ENCODE assay signal across 16 mouse cellular contexts in the genomic region with DNA sequence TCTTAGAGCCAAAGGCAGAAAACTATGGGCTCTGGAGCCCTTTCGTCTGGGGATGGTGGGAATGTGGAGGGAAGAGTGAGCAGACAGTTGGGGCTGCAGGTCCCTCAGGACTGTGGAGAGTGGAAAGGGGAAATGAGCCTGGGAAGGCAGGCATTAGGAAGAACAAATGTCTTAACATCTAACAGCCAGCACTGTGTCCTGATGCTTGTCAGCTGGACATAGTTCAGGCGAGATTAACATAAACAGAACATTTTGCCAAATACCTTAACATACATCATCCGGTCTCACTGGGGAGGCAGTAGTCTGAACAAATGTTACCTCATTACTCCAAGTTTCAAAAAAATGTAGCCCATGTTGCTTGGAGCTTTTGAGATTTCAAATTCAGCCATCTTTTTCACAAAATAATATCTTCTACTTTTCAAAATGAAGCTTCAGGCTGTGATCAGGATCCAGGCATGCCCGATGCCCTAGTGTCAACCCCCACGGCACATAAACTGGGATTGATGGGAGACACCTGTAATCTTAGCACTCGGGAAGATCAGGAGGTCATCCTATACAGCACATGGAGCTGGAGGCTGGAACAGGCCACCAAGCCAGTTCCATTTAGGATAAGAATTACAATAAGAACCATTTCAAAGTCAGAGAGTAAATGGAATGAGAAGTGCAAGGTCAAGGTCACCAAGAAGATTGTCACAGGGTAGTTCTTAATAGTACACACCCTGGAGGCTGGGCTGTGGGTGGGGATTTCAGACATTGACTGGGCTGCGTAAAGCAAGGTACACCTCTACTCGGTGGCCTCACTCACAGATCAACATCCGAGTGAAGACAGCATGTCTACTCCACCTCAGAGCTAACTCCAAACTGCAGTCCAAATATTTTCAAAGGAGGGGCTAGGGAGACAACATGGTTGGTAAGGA. TPM values are rescaled to one million over a fixed set of nuclear protein-coding genes. Genes with fewer than 3 reads are reported as not detected.
DNase-seq lines count a peak whose midpoint lies in the region; ATAC-seq and TF ChIP-seq lines count a peak whose summit lies in the region.
"Had no signal": no experiment of that assay in that cellular context is flagged by ENCODE, and none has a peak within 500 bp of the region (broad histone marks: within the 10 kb centered on the region; RNA-seq: fewer than 3 reads in every experiment).

No protein-coding gene starts in this region.

- ATAC-seq in lung, embryonic 16.5 days (ENCODE audit: low read depth) = peak; percentile 71
- ATAC-seq in intestine, embryonic 16.5 days = peak; percentile 70

- H3K36me3 ChIP-seq in lung, embryonic 16.5 days (ENCODE audit: control insufficient read depth, insufficient read depth, low read length) = no peaks in the 10 kb centered on the region
- H3K36me3 ChIP-seq in intestine, embryonic 16.5 days (ENCODE audit: control insufficient read depth, insufficient read depth, low read length) = no peaks in the 10 kb centered on the region
- H3K36me3 ChIP-seq: embryonic facial prominence, embryonic 15.5 days; forebrain, embryonic 12.5 days; midbrain, embryonic 10.5 days had no signal

- no peak overlapping the region for H3K4me2 ChIP-seq in lung, embryonic 16.5 days (ENCODE audit: low read depth, low read length)
- no peak overlapping the region for H3K4me2 ChIP-seq in intestine, embryonic 16.5 days (ENCODE audit: low read depth, low read length)
- H3K4me2 ChIP-seq: embryonic facial prominence, embryonic 15.5 days; forebrain, embryonic 12.5 days had no signal

- H3K4me3 ChIP-seq in lung, embryonic 16.5 days (ENCODE audit: low read length) = no peak overlapping the region
- no peak overlapping the region for H3K4me3 ChIP-seq in intestine, embryonic 16.5 days (ENCODE audit: low read length)
- H3K4me3 ChIP-seq in olfactory bulb, adult 2 months (ENCODE audit: insufficient read depth, low read depth, low read length) = no peak overlapping the region
- H3K4me3 ChIP-seq: embryonic facial prominence, embryonic 15.5 days; forebrain, embryonic 12.5 days; midbrain, embryonic 10.5 days; myocyte had no signal

- H3K9ac ChIP-seq in lung, embryonic 16.5 days (ENCODE audit: low read length) = no peak overlapping the region
- H3K9ac ChIP-seq in intestine, embryonic 16.5 days (ENCODE audit: low read depth, low read length) = no peak overlapping the region
- H3K9ac ChIP-seq: embryonic facial prominence, embryonic 15.5 days; forebrain, embryonic 12.5 days; liver, embryonic 14.5 days had no signal

- no peaks in the 10 kb centered on the region for H3K27me3 ChIP-seq in lung, embryonic 16.5 days (ENCODE audit: control insufficient read depth, insufficient read depth, low read depth, low read length)
- no peaks in the 10 kb centered on the region for H3K27me3 ChIP-seq in intestine, embryonic 16.5 days (replicated peaks; ENCODE audit: control insufficient read depth, insufficient read depth, low read length)
- H3K27me3 ChIP-seq: embryonic facial prominence, embryonic 15.5 days; forebrain, embryonic 12.5 days had no signal

- no peak for TF ChIP-seq CTCF in olfactory bulb, adult 2 months (IDR thresholded peaks at IDR 0.05; ENCODE audit: insufficient read depth, low read depth, low read length)

- TF ChIP-seq POLR2A in olfactory bulb, adult 2 months (IDR thresholded peaks at IDR 0.05; ENCODE audit: insufficient read depth, low read depth, low read length) = no peak

- H3K9me3 ChIP-seq in lung, embryonic 16.5 days (ENCODE audit: control insufficient read depth, low read length) = no peaks in the 10 kb centered on the region
- no peaks in the 10 kb centered on the region for H3K9me3 ChIP-seq in intestine, embryonic 16.5 days (ENCODE audit: control insufficient read depth, low read length)
- H3K9me3 ChIP-seq: embryonic facial prominence, embryonic 15.5 days; forebrain, embryonic 12.5 days; midbrain, embryonic 10.5 days had no signal

- no peak overlapping the region for H3K27ac ChIP-seq in lung, embryonic 16.5 days (ENCODE audit: low read length)
- peak overlapping the region; percentile 90 for H3K27ac ChIP-seq in intestine, embryonic 16.5 days (ENCODE audit: low read length)
- H3K27ac ChIP-seq in olfactory bulb, adult 2 months (ENCODE audit: insufficient read depth, low read depth, low read length) = peak overlapping the region; percentile 29; the same call in 1 of the 2 replicates
- H3K27ac ChIP-seq: embryonic facial prominence, embryonic 15.5 days; forebrain, embryonic 12.5 days; liver, embryonic 14.5 days; midbrain, embryonic 10.5 days had no signal

- intact Hi-C loops in heart, postnatal 25 days (cut with DNase I) = no loop called here

- DNase-seq in heart, adult 11 months = peak; percentile 80
- DNase-seq in heart, postnatal 25 days (ENCODE audit: low spot score) = no peak
- DNase-seq in lung, postnatal 25 days (ENCODE audit: low spot score) = no peak
- DNase-seq in right cerebral cortex, postnatal 10 days (ENCODE audit: low spot score in 2 of 2) = no peak
- no peak for DNase-seq in thymus, postnatal 10 days (ENCODE audit: low spot score in 2 of 2)
- DNase-seq: cerebellum, adult 11-12 months; heart, postnatal 36 days; right cerebral cortex, postnatal 4 days had no signal

- H3K4me1 ChIP-seq in lung, embryonic 16.5 days (replicated peaks; ENCODE audit: control insufficient read depth, insufficient read depth, low read length) = peaks cover 4% of the 10 kb centered on the region; the same call in 1 of the 2 replicates
- H3K4me1 ChIP-seq in intestine, embryonic 16.5 days (ENCODE audit: control insufficient read depth, insufficient read depth, low read length) = peaks cover 17% of the 10 kb centered on the region
- peaks cover 17% of the 10 kb centered on the region for H3K4me1 ChIP-seq in olfactory bulb, adult 2 months (ENCODE audit: control insufficient read depth, insufficient read depth, low read length)
- H3K4me1 ChIP-seq: midbrain, embryonic 10.5 days had no signal

- WGBS in lung, embryonic 16.5 days = 46% methylated on average over 9 of the region's 9 CpGs
- 41% methylated on average over 9 of the region's 9 CpGs for WGBS in intestine, embryonic 16.5 days
- 72% methylated on average over 9 of the region's 9 CpGs for WGBS in olfactory bulb, adult 2 months

RNA-seq across cellular contexts. Expression of a gene that starts 45.3 kb away (rescaled TPM):
- 10 to 100 TPM; 10.5 to 13.2 TPM for total RNA-seq in heart, postnatal 25 days (2021)
- 26.4 and 27.8 TPM in 2 replicates for polyA plus RNA-seq in lung, embryonic 16.5 days (2015; fragmentation: Nextera tagmentation; extraction: Ambion mirVana)
- polyA plus RNA-seq in intestine, embryonic 16.5 days (2015; fragmentation: Nextera tagmentation; extraction: Ambion mirVana) = 13.5 and 14.2 TPM in 2 replicates
- polyA plus RNA-seq in olfactory bulb, adult 2 months (2012; ENCODE audit: insufficient read depth, insufficient read length, low replicate concordance, missing spikeins) = not detected in 2 replicates

Comparison
In these comparisons a context has a peak if more than half of its experiments do, and no peak if none do; other contexts are left out.
1. RNA of a gene that starts 45.3 kb away (polyA plus RNA-seq): 26.4 to 27.8 TPM in lung, embryonic 16.5 days and 13.5 to 14.2 TPM in intestine, embryonic 16.5 days; not detected in olfactory bulb, adult 2 months; every median in the first group is over 10 times any median in the second.